Mouse (Mus musculus): ENCODE data around the gene Otop3. TPM values are rescaled to one million over a fixed set of nuclear protein-coding genes. Genes with fewer than 3 reads are reported as not detected.
A peak's percentile ranks its signal among the peaks of the same experiment; 100 is the strongest.

The Otop3 gene
- polyA plus RNA-seq, 1 experiment from 2014 or later = 2.5 TPM

DNA sequence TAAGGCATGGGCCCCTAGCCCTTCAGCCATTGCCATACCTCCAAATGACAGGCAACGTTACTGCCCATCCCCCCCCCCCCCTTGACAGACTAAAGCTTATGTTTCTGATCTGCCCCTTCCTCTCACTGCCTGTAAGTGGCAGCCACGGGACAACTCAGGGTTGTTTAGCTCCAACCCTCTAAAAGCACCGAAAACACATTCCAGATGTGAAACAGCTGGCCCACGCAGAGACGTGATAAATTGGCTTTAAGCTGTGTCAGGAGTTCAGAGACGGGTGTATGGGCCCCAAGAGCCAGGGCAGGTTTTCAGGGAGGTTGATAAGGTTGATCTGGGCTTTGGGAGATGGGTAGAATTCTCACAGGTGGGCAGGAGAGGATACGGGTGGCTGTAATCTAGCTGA lies 11.0 kb downstream of the Otop3 start:
- Histone ChIP-seq H3K4me2 (no peak overlapping the region), H3K9me3 (replicated peaks) (no peaks in the 10 kb centered on the region), H3K9ac (replicated peaks) (no peak overlapping the region), H3K36me3 (peaks cover 18% of the 10 kb centered on the region), H3K4me1 (peaks cover 4% of the 10 kb centered on the region; the same call in 1 of the 2 replicates), H3K27me3 (replicated peaks) (peaks cover 13% of the 10 kb centered on the region; the same call in 1 of the 2 replicates), H3K4me3 (replicated peaks) (no peak overlapping the region), H3K27ac (replicated peaks) (no peak overlapping the region)
- ATAC-seq (ENCODE audit: low FRiP score) = no peak
- WGBS = 42% methylated on average over 7 of the region's 7 CpGs

- Histone ChIP-seq H3K4me3 (replicated peaks) (no peak overlapping the region), H3K9me3 (replicated peaks) (no peaks in the 10 kb centered on the region), H3K36me3 (peaks cover 49% of the 10 kb centered on the region), H3K27me3 (replicated peaks) (peaks cover 13% of the 10 kb centered on the region; the same call in 1 of the 2 replicates), H3K27ac (replicated peaks) (no peak overlapping the region), H3K4me1 (peaks cover 4% of the 10 kb centered on the region; the same call in 1 of the 2 replicates), H3K9ac (replicated peaks) (no peak overlapping the region), H3K4me2 (no peak overlapping the region)
- no peak for ATAC-seq (ENCODE audit: low FRiP score)
- 60% methylated on average over 17 of the region's 17 CpGs for WGBS
Measured at GRCm38 (mm10) chr11:115348681-115349248, 14.2 kb downstream of the Otop3 start.

DNA sequence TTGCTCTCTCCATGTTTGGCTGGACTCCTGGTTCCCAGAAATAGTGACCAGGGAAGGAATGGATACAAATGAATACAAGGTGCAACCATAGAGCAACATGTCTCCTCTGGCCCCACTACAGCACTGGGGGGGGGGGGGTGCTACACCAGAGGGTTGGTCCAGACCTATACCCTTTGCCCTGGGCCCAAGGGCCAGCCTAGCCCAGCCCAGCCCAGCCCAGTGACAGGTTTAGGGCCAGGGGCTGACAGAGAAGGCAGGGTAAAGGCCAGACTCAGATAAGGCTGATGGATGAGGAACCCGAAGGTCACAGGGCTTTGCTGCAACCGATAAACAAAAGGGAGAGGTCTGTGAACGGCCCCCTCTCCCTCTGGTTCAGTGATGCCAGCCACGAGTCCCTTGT lies 15.4 kb downstream of the Otop3 start:
- 54% methylated on average over 4 of the region's 4 CpGs for WGBS
- Histone ChIP-seq H3K27me3 (replicated peaks) (peaks cover 13% of the 10 kb centered on the region; the same call in 1 of the 2 replicates), H3K4me1 (peaks cover 4% of the 10 kb centered on the region; the same call in 1 of the 2 replicates), H3K9ac (replicated peaks) (no peak overlapping the region), H3K36me3 (peaks cover 49% of the 10 kb centered on the region), H3K9me3 (replicated peaks) (no peaks in the 10 kb centered on the region), H3K4me3 (replicated peaks) (no peak overlapping the region), H3K4me2 (no peak overlapping the region), H3K27ac (replicated peaks) (no peak overlapping the region)
- no peak for ATAC-seq (ENCODE audit: low FRiP score)

GRCm38 (mm10) chr11:115353375-115353774 lies 18.8 kb downstream of the Otop3 start:
- Histone ChIP-seq H3K27ac (replicated peaks) (no peak overlapping the region), H3K4me1 (no peaks in the 10 kb centered on the region), H3K9ac (replicated peaks) (no peak overlapping the region), H3K4me3 (replicated peaks) (no peak overlapping the region), H3K9me3 (replicated peaks) (no peaks in the 10 kb centered on the region), H3K4me2 (no peak overlapping the region), H3K36me3 (peaks cover 65% of the 10 kb centered on the region), H3K27me3 (replicated peaks) (peaks cover 14% of the 10 kb centered on the region; the same call in 1 of the 2 replicates)
- 97% methylated on average over 5 of the region's 5 CpGs for WGBS
- no peak for ATAC-seq (ENCODE audit: low FRiP score)

GRCm38 (mm10) chr11:115354183-115354582 lies 19.7 kb downstream of the Otop3 start:
- 8% methylated on average over 8 of the region's 8 CpGs for WGBS
- no peaks in the 10 kb centered on the region for H3K9me3 ChIP-seq (replicated peaks)
- peaks cover 8% of the 10 kb centered on the region for H3K4me1 ChIP-seq
- no peak overlapping the region for H3K4me2 ChIP-seq
- no peak overlapping the region for H3K4me3 ChIP-seq (replicated peaks)
- H3K27ac ChIP-seq (replicated peaks) = no peak overlapping the region
- no peak overlapping the region for H3K9ac ChIP-seq (replicated peaks)
- peak; percentile 28; the same call in 1 of the 2 replicates for ATAC-seq (ENCODE audit: low FRiP score)
- peaks cover 61% of the 10 kb centered on the region for H3K36me3 ChIP-seq
- peaks cover 7% of the 10 kb centered on the region; the same call in 1 of the 2 replicates for H3K27me3 ChIP-seq (replicated peaks)

DNA sequence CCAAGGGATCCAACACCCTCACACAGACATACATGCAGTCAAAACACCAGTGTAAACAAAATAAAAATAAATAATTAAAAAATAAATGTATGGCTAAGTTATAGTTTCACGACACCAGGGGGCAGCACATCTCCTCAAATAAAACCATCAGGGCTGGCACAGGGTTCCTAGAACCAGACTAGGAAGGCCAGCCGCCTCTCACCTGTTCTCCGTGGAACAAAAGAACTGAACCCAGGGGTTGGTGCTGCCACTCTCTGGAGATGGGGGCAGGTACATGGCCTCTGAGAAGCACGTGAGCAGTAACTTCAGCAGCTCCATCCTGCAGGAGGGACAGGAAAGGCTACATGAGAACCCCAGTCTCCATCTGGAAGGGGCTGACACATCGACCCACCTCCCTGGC lies 23.9 kb downstream of the Otop3 start:
- Histone ChIP-seq H3K4me1 (peaks cover 18% of the 10 kb centered on the region), H3K9ac (replicated peaks) (0 out of 2 replicates have a peak overlapping the region, but pooled peaks have one; percentile 7), H3K9me3 (replicated peaks) (no peaks in the 10 kb centered on the region), H3K27ac (replicated peaks) (peak overlapping the region; percentile 63), H3K4me2 (no peak overlapping the region), H3K4me3 (replicated peaks) (no peak overlapping the region), H3K36me3 (peaks cover 21% of the 10 kb centered on the region), H3K27me3 (replicated peaks) (peaks cover 6% of the 10 kb centered on the region; the same call in 1 of the 2 replicates)
- 17% methylated on average over 5 of the region's 5 CpGs for WGBS
- ATAC-seq (ENCODE audit: low FRiP score) = peak; percentile 45; the same call in 1 of the 2 replicates

- no peak for ATAC-seq (ENCODE audit: low FRiP score)
- 33% methylated on average over 3 of the region's 3 CpGs for WGBS
- H3K4me2 ChIP-seq = no peak overlapping the region
Measured at GRCm38 (mm10) chr11:115359293-115359692, 24.8 kb downstream of the Otop3 start.

DNA sequence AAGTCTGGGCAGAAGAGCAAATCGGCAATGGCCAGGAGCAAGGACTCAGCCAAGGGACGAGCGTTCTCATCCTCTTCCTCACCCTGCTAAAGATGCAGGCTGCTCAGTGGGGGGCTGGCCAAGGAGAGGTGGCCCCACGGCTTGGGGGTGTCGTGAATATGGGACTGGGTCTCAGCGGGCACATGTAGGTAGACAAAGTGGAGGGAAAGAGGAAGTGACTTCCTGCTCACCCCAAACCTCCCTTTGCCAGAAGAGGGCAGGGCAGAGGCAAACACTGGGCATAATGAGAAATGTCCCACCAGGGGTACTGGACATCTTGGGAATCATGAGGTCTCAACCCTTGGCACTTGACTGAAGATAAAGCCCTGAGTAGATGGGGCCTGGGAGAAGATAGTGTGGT lies 25.2 kb downstream of the Otop3 start:
- H3K4me1 ChIP-seq = peaks cover 23% of the 10 kb centered on the region
- no peak for ATAC-seq (ENCODE audit: low FRiP score)

More at GRCm38 (mm10) chr11:115359293-115359692, 24.8 kb downstream of the Otop3 start:
- H3K4me3 ChIP-seq (replicated peaks) = no peak overlapping the region
- peak overlapping the region; percentile 7; the same call in 1 of the 2 replicates for H3K9ac ChIP-seq (replicated peaks)
- H3K9me3 ChIP-seq (replicated peaks) = no peaks in the 10 kb centered on the region
- peaks cover 6% of the 10 kb centered on the region; the same call in 1 of the 2 replicates for H3K27me3 ChIP-seq (replicated peaks)
- H3K36me3 ChIP-seq = peaks cover 18% of the 10 kb centered on the region
- peak overlapping the region; percentile 63 for H3K27ac ChIP-seq (replicated peaks)
- H3K4me1 ChIP-seq = peaks cover 22% of the 10 kb centered on the region

DNA sequence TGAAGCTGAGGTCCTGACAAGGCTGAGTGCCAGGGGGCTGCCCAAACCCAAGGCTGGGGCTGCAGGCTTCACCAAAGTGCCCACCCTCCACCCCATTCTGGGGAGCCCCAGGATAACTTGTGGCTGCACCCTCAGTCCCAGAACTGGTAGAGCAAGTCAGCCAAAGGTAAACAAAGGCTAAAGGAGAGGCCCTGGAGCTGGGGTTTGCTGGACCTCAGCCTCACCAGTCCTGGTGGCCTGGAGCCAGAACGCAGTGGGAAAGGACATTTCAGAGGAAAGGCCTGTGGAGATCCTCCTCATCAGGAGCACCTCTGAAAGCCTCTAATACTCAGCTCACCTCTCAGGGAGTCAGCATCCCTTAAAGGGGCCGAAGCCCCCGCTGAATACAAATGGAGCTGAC lies 29.6 kb downstream of the Otop3 start:
- ATAC-seq (ENCODE audit: low FRiP score) = no peak
- 88% methylated on average over 3 of the region's 3 CpGs for WGBS

More for the DNA sequence above, 25.2 kb downstream of the Otop3 start:
- Histone ChIP-seq H3K27me3 (replicated peaks) (peaks cover 6% of the 10 kb centered on the region; the same call in 1 of the 2 replicates), H3K4me2 (no peak overlapping the region), H3K4me3 (replicated peaks) (no peak overlapping the region), H3K9ac (replicated peaks) (no peak overlapping the region), H3K27ac (replicated peaks) (peak overlapping the region; percentile 63), H3K36me3 (peaks cover 18% of the 10 kb centered on the region), H3K9me3 (replicated peaks) (no peaks in the 10 kb centered on the region)
- 58% methylated on average over 6 of the region's 6 CpGs for WGBS

DNA sequence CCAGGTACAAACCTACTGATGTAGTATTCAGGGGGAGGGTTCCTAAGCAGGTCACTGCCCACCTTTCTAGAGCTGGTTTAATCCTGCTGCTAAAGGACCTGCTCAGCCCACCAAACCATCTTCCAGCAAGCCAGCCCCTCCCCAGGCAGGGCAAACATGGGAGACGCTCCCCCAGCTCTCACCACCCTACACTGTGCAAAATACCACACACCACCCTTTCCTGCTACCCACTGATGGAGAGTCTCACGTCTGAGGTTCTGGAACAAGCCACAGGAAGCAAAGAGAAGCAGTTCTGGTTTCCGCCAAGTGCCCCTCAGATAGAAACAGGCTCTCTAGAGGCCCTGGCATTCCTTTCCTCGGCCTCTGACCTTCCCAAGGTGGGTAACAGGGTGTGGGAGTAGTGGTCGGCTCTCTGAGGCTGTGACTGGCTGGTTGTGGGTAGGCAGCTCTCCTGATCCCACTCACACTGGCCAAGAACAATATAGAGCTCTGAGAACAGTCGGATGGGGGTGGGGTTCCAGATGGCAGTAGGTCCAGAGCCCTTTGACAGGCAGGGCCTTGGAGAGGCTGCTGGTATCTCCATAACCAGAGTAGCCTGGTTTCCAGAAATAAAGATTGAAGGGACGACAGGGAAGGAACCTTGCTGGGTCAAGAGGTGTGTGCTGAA lies 31.6 kb downstream of the Otop3 start:
- peaks cover 30% of the 10 kb centered on the region for H3K4me1 ChIP-seq
- 48% methylated on average over 7 of the region's 7 CpGs for WGBS
- peak; percentile 9; the same call in 1 of the 2 replicates for ATAC-seq (ENCODE audit: low FRiP score)
- H3K9me3 ChIP-seq (replicated peaks) = no peaks in the 10 kb centered on the region
- 0 out of 2 replicates have a peak, but pooled peaks cover 4% of the 10 kb centered on the region for H3K27me3 ChIP-seq (replicated peaks)
- peak overlapping the region; percentile 88 for H3K27ac ChIP-seq (replicated peaks)
- H3K36me3 ChIP-seq = no peaks in the 10 kb centered on the region
- peak overlapping the region; percentile 77 for H3K4me2 ChIP-seq
- peak overlapping the region; percentile 58 for H3K4me3 ChIP-seq (replicated peaks)
- H3K9ac ChIP-seq (replicated peaks) = peak overlapping the region; percentile 82

More for the DNA sequence above, 29.6 kb downstream of the Otop3 start:
- Histone ChIP-seq H3K36me3 (no peaks in the 10 kb centered on the region), H3K4me2 (no peak overlapping the region), H3K9ac (replicated peaks) (no peak overlapping the region), H3K9me3 (replicated peaks) (no peaks in the 10 kb centered on the region), H3K27me3 (replicated peaks) (0 out of 2 replicates have a peak, but pooled peaks cover 2% of the 10 kb centered on the region), H3K4me1 (peaks cover 40% of the 10 kb centered on the region), H3K4me3 (replicated peaks) (no peak overlapping the region), H3K27ac (replicated peaks) (no peak overlapping the region)

DNA sequence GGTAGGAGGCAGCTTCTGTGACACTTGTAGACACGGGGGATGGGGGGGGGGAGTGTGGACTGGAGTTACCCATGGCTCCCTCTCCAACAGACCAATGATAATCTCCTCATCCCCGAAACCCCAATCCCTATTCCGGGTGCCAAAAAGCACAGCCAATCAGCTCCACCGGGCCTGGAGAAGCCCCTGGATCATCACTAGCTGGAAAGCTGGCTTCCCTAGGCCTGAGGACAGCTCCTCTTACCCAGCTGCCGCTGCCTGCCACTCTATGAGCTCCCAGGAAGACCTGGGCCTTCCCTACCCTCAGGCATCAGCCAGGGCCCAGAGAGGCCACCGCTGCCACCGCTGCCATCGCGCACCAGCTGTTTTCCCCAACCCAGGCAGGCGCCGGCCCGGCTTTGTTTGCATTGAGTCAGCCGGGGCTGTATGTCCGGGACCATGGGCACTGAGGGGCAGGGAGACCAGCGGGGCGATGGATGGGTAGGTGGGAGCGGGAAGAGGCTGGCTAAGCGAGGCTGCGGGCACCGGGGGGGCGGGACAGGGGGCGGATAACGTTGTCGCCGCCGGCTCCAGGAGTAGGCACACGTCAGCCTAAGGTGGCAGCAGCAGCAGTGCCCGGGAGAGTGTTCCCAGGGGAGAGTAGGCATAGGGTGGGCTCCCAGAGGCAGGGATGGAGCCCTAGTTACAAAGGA lies 32.3 kb downstream of the Otop3 start:
- Histone ChIP-seq H3K27ac (replicated peaks) (peak overlapping the region; percentile 88), H3K9ac (replicated peaks) (peak overlapping the region; percentile 82), H3K27me3 (replicated peaks) (0 out of 2 replicates have a peak, but pooled peaks cover 4% of the 10 kb centered on the region), H3K4me2 (peak overlapping the region; percentile 77), H3K36me3 (no peaks in the 10 kb centered on the region), H3K4me3 (replicated peaks) (peak overlapping the region; percentile 58), H3K4me1 (peaks cover 30% of the 10 kb centered on the region), H3K9me3 (replicated peaks) (no peaks in the 10 kb centered on the region)
- peak; percentile 82 for ATAC-seq (ENCODE audit: low FRiP score)
- 2% methylated on average over 26 of the region's 28 CpGs for WGBS
